Mouse (Mus musculus) yolk sac, embryonic 10.5 days (tissue): ENCODE measurements at regions not wholly inside any gene's neighbourhood (a gene's known extent, or its start where the extent isn't known, plus 50 kb on each side); places are given as distances from the start of the nearest gene placed in this dataset.

ENCODE experiments used
- DNase-seq: peaks from one replicate; pipeline ENCODE4 v3.0.0-alpha.2; 2017; ENCODE audit warnings: low spot score

DNA sequence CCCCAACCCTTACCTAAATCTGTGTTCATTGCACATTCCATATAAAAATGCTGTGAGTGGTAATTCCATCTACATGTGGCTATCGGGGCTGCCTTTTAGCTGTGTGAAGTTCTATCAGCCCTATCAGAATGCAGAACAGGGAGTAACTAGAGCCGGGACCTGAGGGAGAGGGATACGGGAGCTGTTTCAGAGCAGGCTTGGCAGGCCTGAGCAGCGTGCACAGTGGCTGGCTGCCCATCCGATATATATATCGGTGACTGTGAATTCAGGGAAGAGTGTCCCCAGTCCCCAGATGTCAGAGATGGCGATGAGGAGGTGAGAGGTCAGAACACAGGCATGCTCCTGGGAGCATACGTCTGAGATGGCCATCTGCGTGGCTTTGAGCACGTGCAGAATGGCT, 79.0 kb downstream of the Arl4c start:
- no peak for DNase-seq

DNA sequence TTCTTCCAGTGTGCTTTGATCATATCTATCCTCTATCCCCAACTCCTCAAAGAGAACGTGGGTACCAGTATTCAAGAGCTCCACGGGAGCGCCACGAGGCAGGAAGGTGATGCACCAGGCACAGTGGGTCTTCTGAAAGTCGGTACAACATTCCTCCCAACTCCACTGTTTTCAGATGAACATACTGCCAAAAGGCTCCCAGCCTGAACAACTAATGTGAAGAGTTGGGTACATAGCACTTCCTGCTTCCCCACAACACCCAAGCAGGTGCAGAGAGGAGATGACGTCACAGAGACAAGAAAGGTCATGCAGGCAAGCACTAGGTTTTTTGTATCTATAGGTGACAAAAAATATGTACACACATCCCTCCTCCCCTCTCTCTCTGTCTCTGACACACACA, 79.7 kb downstream of the Arl4c start:
- no peak for DNase-seq

DNA sequence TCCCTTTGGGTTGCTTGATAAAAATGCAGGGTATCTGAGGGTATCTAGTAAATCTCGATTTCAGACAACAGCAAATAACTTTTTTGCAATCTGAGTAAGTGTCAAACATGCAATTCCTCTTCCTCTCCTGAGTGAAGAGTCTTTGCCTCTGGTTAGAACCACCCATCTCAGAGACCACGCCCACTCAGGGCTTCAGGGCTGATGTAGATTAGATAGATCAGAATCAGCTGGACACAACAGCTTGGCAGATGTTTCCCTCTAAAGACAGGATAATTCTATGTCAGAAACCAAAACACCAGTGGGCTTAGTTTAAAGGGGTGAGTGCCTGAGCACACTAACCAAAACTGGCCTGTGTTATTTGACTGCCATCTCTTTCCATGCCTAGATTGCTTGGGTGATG, 80.8 kb downstream of the Arl4c start:
- DNase-seq, result no peak

DNA sequence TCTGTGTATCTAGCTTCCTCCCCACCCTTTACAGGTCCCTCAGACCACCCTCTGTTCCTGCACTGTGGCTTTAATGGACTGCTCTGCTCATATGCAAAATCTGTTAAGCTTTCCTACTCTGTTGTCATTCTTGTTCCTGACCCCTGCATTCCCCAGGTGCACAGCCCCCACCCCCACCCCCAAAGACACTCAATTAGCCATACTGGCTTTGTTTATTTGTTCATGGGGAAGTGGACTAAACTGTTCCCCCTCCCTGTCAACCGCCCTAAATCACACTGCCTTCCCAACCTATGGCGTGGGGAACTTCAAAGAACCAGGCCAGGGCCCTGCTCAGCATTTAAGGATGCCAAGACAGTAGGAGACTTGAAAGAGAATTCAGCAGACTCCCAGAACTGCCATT, 89.0 kb downstream of the Arl4c start:
- DNase-seq, result no peak

DNA sequence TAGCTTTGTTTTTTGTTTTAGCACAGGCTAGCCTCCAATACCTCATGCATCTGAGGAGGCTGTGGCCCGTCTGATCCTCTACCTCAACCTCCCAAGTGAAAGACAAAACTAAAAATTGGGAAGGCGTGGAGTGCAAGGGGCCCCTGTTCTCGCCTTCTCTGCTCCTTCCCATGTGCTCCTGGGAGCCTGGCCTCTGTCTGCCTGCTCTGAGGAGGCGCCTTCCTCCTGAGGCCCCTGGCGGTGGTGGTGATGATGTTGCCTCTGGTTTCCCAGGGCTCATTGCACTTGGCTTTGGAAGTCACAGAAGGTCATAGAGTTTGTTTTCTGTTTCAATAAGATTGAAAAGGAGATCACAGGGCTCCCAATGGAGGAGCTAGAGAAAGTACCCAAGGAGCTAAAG, 90.8 kb downstream of the Arl4c start:
- DNase-seq, result no peak

DNA sequence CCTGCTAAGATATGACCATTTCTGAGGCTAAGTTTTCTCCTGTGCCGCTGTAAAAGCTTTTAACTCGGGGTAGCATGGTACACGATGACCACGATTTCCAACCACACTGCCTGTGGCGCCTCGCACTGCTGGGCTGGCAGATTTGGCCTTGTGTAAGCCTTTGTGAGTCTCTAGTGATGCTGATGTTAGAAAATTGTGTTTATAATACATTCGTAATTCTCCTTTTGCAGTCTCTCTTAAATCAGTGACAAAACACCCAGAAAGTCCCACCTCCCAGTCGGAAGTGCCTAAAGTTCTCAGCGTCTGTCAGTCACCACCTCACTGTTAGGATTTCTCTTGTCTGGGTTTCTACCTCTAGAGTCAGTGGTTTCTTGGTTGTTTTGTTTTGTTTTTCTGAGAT, 91.2 kb downstream of the Arl4c start:
- DNase-seq, result no peak

DNA sequence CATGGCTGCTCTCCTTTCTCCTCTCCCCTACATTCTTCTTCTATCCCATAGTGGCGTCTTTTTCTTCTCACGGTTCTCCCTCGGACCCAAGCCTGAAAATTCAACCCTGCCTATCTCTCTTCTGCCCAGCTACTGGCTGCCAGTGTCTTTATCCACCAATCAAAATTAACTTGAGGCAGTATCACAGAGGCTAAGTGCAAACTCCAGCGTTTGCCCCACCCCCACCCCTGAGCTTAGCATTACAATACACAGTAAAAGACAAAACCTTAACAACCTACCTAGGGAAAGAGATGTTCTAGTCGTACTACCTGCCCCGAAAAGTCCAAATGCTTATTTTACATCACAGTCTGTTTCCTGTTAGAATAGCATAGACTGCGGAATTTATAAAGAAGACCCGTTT, 93.2 kb downstream of the Arl4c start:
- DNase-seq, result no peak

DNA sequence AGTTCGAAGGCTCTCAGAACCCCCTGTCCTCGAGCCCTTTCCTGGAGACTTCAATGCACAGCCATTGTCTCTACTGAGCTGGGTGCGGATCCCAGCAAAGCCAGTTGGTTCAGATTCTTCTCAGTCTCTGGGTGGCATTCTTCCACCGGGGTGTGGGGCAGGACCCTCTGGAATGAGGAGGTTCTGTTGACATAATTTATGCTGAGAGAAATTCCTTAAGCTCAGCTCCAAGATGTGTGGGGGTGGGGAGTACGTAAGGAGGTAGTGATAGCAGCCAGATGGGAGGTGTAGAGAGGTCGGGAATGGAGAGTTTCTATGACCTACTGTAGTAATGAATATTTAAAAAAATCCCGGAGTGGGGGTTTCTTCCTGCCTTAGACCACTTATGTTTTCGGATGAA, 93.8 kb downstream of the Arl4c start:
- peak; percentile 7 for DNase-seq

DNA sequence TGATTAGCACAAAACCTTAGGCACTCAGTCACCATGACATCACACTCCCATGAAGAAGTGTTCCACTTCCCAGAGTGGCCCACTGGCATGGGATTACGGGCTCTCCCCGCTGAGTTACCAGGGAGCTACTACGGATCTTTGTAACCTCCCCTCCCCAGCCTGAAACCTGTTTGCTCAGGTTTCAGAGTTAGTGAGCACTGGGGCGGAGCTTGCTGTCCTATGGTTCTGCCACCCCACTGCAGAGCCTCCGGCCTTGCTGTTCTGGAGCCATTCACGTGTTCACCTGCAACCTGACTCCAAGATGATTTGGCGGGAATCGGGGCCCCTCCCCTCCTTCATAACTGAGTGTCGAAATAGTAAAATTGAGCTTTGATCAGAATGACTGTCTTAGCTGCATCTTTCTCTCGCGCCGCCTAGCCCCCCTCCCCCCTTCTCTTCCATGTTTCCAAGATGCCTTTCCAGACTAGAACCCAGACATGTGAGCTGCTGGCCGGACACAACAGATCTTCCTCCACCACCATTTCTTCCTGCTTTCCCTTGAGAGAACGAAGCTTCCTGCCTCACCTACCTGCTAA, 95.8 kb upstream of the Glrp1 start:
- DNase-seq, result peak; percentile 24

DNA sequence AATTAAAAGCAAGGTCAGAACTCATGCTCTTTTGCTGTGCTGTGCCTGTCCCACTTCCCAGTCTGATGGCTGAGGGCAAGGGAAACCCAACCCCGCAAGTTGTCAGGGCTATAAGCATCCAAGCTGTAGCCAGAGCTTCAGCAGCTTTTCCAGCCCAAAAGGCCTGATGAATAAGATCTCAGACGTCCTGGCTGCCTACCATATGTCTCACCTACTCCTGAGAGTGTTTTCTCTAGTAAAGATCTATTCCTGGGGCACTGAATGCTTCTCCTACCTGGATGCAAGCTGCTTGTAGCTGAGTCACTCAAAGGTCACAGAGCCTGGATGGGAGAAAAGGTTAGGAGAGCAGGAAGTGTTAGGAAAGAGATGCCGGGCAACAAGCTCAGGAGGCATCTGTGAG, 92.4 kb upstream of the Glrp1 start:
- DNase-seq, result no peak

DNA sequence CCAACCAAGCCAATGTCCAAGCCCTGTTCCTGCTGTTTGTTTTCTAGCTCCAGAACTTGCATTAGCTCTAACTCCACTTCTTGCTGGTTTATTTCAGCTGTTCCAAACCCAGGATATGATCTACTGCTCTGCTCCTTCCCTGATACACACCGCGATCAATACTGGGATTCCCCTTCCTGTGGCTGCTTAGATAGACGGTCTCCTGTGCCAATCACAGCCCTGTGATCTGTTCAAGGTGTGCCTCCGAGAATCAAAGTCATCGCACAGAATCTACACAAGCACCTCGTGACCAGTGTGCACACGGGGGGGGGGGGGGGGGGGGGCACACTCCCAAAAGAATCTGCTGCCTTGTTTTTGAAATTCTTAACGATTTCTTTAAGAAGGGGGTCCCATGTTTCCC, 91.9 kb upstream of the Glrp1 start:
- DNase-seq, result no peak

DNA sequence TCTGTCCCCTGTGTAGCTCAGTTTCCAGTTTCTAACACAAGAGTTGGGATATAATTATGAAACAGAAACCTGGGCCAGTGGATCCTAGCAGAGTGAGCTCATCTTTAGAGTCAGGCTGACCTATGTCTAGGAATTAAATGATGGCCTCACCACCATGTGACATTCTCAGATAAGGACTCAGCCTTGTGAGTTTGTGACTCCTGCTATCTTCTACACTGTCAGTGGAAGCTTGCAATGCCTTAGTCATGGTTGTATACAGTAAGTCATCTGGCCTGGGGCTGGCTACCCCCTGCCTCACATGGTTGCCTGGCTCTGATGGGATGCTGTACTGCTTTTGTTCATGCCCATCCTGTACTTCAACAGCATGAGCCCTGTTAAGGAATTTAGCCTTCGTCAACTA, 90.3 kb upstream of the Glrp1 start:
- no peak for DNase-seq

DNA sequence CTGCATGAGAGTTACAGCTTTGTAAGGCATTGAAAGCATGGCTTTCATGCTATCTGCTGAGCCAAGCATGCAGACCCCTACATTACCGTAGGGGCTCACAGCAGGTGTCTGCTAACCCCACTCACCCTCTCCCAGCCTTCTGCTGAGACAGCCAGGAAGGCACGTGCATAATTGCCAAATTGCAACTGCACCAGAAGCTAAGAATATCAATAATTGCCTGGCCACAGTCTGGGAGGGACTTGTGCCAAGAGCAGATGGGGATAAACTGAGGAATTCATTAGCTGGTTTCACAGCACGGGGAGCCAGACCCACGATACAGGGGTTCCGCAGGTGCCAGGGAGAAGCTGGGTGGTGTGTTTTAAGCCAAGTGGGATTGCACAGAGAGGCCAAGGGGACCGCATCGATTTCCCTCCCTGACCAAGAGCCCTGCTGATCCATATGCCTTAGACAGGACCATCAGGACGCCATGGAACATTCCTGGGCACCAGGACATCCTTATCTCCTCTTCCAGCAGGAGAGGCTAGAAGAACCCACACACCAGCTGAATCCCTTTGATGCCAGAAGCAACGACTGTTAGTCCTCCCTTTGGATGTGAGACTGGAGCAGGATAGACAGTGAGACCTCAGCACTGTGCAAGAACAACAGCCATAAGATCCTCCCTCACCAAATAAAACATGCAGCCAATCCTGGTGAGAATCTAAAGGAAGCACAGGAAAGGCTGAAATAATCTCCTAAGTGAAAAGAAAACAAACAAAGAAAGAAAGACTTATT, 84.8 kb upstream of the Glrp1 start:
- DNase-seq, result no peak

DNA sequence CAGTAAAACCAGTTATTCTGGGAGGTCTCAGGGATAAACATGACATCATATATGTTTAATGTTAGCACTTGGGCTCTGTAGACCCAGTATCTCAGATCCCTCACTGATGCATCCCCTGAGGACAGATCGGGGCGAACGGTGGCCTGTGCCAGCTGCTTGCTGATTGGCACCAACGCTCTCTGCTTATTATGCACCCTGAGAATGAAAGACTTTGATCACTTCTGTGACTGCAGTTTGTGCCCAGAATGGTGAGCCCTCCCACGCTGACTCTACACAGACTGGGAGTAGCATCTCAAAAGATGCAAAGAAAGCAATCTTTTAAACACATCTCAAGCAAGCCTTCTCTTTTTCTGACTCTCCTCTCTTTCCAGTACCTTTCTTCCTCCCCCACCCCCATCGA, 82.2 kb upstream of the Glrp1 start:
- no peak for DNase-seq

DNA sequence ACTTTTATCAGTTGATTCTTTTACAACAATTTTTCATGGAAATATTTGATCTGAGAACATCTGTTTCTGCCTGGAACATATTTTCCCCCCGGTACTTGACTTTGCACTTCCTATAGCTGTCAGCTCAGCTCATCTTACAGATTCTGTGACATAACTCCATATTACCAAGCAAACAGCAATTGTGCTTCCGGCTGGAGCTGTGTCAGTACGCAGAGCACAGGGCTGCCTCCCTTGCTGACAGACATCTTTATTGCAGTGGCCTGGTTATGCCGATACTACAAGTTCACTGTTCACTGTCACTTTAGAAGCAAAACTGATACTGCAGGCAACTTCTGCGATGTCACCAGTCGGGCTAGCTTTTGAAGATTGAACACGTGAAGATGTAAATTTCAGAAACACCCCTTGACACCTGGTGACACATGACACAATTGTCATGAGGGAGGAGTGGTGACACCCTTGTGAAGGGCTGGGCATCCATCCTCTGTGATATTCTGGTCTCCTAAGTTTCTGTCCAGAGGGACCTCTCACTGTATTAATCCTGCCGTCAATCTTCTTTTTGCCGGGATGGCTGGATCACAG, 81.0 kb upstream of the Glrp1 start:
- DNase-seq, result no peak

DNA sequence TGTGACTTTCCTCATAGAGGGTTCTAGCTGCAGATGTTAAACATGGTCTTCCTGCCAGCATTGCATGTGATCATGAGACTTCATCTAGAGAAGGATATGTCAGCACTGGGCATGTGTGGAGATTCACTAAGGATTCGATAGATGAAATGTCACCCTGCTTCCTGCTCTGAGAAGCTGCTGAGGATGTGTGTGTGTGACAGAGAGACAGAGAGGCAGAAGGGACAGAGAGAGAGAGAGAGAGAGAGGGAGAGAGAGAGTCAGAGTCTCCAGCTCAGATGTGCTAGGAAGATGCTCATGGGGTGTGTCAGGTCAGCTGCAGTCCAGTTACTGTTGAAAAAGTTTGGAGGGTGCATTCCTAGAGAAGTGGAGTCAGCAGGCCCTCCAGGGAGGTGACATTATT, 78.9 kb upstream of the Glrp1 start:
- DNase-seq, result no peak

DNA sequence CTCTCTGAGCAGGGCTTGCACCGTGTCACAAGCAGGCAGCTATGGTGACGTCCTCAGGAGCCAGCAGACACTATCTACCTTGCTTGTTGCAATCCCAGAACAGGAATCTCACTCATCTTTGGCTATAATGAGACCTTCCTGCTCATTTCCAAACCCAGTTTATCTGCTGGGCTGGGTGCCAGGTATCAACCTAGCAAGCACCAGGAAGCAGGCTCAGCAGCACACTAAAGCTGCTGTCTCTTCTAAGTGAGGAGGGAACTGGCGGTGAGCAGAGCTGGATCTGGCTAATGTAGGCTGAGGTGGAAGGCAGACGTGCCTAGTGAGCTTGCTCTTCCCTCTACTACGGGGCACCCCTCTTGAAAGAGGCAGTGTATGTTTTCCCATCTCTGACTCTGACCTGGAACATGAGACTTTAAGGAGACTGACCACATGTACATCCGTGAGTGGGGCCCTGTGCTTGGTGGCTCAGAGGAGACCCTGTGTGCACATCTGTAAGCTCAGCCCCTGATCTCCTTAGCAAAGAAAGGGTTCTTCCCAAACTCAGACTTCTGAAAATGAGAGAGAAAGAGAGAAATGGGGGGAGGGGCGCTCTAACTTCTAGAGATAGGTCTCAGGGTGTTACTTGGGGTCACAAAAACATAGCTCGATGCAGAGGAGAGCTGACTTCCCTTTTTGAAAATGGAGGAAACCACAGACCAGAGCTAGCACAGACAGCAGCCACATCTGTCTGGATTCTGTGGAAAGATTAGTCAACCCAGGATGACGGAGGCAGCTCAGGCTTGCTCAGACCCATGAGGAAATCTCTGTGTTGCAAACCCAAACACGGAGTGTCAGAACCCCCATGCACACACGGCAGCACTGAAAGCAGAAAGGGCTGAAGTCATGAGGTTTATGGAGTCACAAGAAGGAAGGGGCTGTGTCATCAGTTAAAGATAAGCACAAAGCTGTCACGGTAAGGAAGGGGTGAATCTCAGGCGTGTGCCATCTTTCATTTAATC, 77.3 kb upstream of the Glrp1 start:
- DNase-seq, result no peak

DNA sequence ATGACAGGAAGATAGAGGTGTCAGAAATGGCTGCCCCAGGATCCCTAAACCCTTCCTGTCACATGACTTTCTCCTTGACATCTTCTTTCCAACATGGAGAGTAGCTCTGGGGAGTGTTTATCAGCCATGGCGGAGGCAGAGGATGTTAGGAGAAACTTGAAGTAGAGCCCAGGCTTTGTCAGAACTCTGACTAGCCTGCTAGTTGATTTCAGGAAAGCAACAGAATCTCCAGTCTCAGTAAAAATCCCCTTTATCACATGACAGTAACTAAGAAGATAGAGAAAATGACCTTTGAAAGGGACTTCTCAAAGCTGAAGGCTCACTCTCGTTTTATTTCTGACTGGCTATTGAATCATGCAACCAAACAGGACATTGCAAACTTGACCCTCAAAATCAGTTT, 76.3 kb upstream of the Glrp1 start:
- no peak for DNase-seq

DNA sequence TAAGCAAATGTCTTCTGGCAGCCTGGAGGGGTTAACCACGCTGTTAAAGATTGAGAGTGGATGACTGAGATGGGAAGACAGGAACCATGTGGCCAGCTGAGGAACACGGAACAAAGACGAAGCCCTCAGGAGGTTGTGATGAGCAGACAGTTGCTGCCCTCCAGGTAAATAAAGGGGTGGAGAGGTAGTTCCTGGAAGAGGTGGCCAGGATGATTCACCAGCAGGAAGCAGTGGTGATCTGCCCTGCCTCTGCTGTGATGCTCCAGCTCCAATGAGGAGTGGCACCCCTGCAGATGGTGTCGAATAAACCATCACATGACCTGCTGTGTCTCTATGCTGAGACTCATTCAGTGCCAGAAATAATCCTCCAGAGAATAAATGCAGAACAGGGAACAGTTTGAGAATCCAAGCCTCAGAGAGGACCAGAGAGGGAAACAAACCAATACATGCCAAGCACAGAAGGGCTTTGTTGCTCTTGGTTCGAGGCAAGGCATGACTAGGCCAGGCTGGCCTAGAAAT, 74.7 kb upstream of the Glrp1 start:
- DNase-seq, result no peak

DNA sequence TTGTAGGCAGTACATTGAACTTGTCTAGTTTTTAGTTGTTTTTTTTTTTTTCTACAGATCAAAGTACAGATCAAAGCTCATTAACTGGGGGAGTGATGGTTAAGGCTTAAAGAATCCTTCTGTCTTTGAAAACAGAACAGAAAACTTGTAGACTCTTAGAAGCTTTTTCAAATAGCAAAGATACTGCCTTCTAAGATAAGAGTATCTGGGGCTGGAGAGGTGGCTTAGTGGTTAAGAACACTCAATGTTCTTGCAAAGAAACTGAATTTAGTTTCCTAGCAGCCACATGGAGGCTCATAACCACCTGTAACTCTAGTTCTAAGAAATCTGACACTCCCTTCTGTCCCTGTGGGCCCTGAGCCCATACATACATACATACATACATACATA, 68.4 kb upstream of the Glrp1 start:
- DNase-seq, result no peak

DNA sequence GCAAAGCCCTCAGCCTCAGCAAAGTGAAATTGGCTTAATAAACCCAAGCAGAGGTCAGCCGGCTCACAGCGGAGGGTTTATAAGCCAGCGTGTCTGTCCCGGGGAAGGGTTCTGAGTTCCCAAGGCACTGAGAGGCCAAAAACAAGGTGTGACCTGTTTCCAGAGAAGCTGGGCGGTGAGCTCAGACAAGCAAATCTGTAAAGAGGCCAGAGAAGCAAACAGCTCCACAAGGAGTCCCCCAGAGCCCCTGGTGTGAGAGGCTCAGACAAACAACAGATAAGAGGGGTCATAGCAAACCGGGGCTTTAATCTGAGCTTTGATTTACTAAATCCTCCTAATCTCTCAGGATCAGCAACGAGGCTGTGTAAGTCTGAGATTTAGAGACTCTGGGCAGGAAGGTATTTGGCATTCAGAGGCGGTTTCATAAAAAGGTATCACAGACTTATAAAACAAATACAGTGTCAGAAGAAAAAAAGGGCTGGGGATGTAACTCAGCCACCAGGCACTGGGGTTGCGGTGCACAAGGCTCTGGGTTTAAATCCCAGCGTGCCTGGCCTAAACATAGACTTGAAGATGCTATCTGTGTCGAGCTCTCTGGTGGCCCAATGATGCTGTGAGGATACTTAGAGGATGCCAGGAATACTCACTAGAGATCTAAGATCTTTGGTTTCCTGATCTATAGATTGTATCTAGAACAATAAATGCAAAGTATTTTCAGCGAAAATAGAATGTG, 67.8 kb upstream of the Glrp1 start:
- peak; percentile 48 for DNase-seq
